Mouse (Mus musculus) ES-Bruce4 (cell line): ENCODE measurements around the gene Rpa2.

Experiments used
- CTCF ChIP-seq: IDR thresholded peaks from one replicate; pipeline ENCODE4 v1.8.1; 2011; ENCODE audit warnings: low read depth, low read length
- EP300 ChIP-seq: IDR thresholded peaks from 2 replicates; pipeline ENCODE4 v1.6.1; 2011; ENCODE audit warnings: low read depth, low read length; ENCODE audit not compliant: insufficient read depth

DNA sequence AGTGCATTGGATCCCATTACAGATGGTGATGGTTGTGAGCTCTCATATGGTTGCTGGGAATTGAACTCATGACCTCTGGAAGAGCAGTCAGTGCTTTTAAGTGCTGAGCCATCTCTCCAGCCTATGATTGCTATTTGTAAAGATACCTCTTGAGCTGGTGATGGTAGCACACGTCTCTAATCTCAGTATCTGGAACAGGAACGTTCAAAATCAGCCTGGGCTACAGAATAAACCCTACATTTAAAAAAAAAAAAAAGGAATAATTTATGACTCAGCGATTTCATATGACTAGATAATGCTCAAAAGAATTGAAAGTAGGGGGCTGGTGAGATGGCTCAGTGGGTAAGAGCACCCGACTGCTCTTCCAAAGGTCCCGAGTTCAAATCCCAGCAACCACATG lies 35.1 kb downstream of the Rpa2 start:
- TF ChIP-seq EP300 (no peak), CTCF (no peak)
